Mouse (Mus musculus) small intestine, adult 2 months (tissue): Measurements from ENCODE around the gene Mcam. TPM values are rescaled to one million over a fixed set of nuclear protein-coding genes. Genes with fewer than 3 reads are reported as not detected.

Experiments used
- H3K27ac ChIP-seq: fragments of 200-500 bp; 2 replicates; pipeline ENCODE4 v1.5.1; 2012; ENCODE audit warnings: low read depth, low read length, control low read depth, inconsistent platforms; ENCODE audit not compliant: insufficient read depth
- H3K27me3 ChIP-seq: fragments of 200-500 bp; 2 replicates; pipeline ENCODE4 v1.6.1; 2012; ENCODE audit warnings: mild to moderate bottlenecking, moderate library complexity, low read length, inconsistent platforms; ENCODE audit not compliant: control insufficient read depth, insufficient read depth
- H3K36me3 ChIP-seq: fragments of 200-500 bp; 2 replicates; pipeline ENCODE4 v1.6.1; 2012; ENCODE audit warnings: mild to moderate bottlenecking, low read length, control low read depth, inconsistent platforms; ENCODE audit not compliant: control insufficient read depth, insufficient read depth
- H3K4me1 ChIP-seq: fragments of 200-500 bp; 2 replicates; pipeline ENCODE4 v1.6.1; 2012; ENCODE audit warnings: low read length, inconsistent platforms, mixed read lengths; ENCODE audit not compliant: control insufficient read depth, insufficient read depth, insufficient read length
- H3K4me3 ChIP-seq: fragments of 200-500 bp; 2 replicates; pipeline ENCODE4 v1.5.1; 2012; ENCODE audit warnings: low read depth, mild to moderate bottlenecking, control low read depth, inconsistent platforms, low read length, moderate library complexity
- CTCF ChIP-seq: fragments of 200-500 bp; IDR thresholded peaks from 2 replicates; pipeline ENCODE4 v1.5.1; 2012; ENCODE audit warnings: low read depth, mild to moderate bottlenecking, control low read depth, inconsistent platforms, low read length, moderate library complexity, mixed read lengths; ENCODE audit not compliant: insufficient replicate concordance, insufficient read length; ENCODE audit errors: extremely low read depth
- POLR2A ChIP-seq: fragments of 200-500 bp; IDR thresholded peaks from 2 replicates; pipeline ENCODE4 v1.6.1; 2012; ENCODE audit warnings: low read depth, mild to moderate bottlenecking, control low read depth, inconsistent platforms, low read length, moderate library complexity
- WGBS: fragments of 180-500 bp; shearing (Covaris S2); methylation state at CpG from one replicate; pipeline ENCODE4 v1.1.7; 2018; 5-methylcytosine and 5-hydroxymethylcytosine counted together
- polyA plus RNA-seq: library from polyadenylated mRNA; depleted of rRNA; stranded (reverse); fragments of >200 nt; gene quantifications from 2 replicates; pipeline ENCODE4 v1.2.3, GENCODE M21; 2012

Mcam gene
- polyA plus RNA-seq, 1 experiment = 14.2 TPM

DNA sequence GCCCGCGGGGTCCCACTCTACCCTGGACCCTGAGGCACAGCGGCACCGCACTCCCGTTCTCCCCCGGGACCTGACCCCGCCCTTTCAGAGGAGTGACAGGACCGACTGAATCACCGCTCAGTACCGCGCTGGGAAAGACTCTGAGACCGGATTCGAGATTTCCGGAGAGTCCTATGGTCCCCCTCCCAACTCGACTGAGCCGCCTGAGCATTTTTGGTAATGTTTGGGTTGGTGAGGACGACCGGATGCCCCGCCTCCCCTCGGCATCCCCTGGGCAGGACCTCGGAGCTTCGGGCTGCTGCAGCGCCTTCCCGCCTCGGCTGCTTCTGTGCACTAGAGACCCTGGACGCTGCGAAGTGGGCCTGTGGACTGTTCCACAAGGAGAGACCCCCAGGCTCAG lies 4.2 kb upstream of the Mcam start:
- Histone ChIP-seq H3K27ac (peak overlapping the region; percentile 75), H3K36me3 (no peaks in the 10 kb centered on the region), H3K4me1 (peaks cover 25% of the 10 kb centered on the region), H3K27me3 (peaks cover 26% of the 10 kb centered on the region), H3K4me3 (peak overlapping the region; percentile 58)
- under 1% methylated on average over 27 of the region's 27 CpGs for WGBS
- TF ChIP-seq POLR2A (no peak; the same call in 1 of the 2 replicates), CTCF (no peak)

GRCm38 (mm10) chr9:44130581-44131275 lies 3.5 kb upstream of the Mcam start:
- Histone ChIP-seq H3K27ac (peak overlapping the region; percentile 74), H3K27me3 (peaks cover 32% of the 10 kb centered on the region), H3K4me3 (peak overlapping the region; percentile 58; the same call in 1 of the 2 replicates), H3K36me3 (no peaks in the 10 kb centered on the region), H3K4me1 (peaks cover 28% of the 10 kb centered on the region)
- TF ChIP-seq CTCF (no peak), POLR2A (no peak)
- 33% methylated on average over 19 of the region's 19 CpGs for WGBS

DNA sequence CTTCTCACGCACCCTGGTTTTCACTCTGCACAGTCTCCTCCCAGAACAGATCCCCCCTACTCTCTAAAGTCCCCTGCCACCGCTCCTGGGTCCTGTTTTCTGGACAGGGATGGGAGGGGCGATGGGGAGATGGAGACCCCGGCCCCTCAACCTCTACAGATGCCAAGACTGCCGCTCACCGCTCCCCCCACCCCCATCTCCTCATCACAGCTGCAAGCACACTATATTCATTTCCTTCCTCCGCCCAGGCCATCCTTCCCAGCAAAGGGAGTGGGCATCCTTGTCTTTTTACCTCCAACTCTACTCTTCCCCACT lies 3.0 kb upstream of the Mcam start:
- Histone ChIP-seq H3K36me3 (no peaks in the 10 kb centered on the region), H3K4me3 (no peak overlapping the region), H3K27ac (peak overlapping the region; percentile 19; the same call in 1 of the 2 replicates), H3K4me1 (peaks cover 28% of the 10 kb centered on the region), H3K27me3 (peaks cover 32% of the 10 kb centered on the region)
- TF ChIP-seq CTCF (no peak), POLR2A (no peak)
- WGBS = 66% methylated on average over 7 of the region's 7 CpGs

DNA sequence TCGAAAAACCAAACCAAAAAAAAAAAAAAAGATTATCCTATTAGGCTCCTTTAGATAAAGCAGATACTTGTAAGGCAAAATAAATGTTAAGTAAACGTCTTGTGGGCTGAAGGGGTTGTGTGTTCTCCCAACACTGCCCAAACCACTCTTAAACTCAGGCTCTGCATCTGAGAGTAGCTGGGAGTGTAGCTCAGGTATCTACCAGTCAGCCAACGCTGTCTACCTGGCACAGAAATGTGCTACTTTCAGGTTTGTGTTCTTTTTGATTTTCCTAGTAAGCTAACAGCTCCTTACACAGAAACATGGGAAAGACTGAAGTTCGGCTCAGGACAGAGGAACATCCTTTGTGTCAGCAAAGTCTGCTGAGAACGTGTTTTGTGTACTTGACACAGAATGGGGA lies 2.1 kb upstream of the Mcam start:
- Histone ChIP-seq H3K4me1 (peaks cover 26% of the 10 kb centered on the region), H3K27ac (no peak overlapping the region), H3K27me3 (peaks cover 32% of the 10 kb centered on the region), H3K36me3 (no peaks in the 10 kb centered on the region), H3K4me3 (no peak overlapping the region)
- TF ChIP-seq CTCF = no peak
- WGBS = 73% methylated on average over 5 of the region's 5 CpGs

DNA sequence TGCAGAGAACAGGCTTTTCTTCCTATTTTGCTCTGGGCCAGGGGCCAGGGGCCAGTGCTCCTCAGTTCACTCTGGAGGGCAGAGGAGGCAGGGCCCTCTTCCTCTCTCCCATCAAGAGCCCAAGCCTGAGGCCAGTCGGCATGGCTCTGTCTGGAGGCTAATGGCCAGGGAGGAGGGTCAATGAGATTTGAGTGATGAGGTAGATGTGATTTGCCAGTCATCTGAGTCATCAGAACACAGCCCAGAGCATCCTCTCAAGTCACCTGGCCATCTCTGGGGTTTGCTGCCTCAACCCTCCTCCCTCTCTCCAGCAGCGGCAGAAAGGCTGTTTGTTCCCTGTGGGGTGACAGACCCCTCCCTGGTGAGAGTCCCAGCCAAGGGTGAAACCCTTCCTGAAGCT lies 982 bp upstream of the Mcam start:
- WGBS = 23% methylated on average over 2 of the region's 2 CpGs
- Histone ChIP-seq H3K36me3 (no peaks in the 10 kb centered on the region), H3K27me3 (peaks cover 32% of the 10 kb centered on the region), H3K27ac (peak overlapping the region; percentile 74), H3K4me1 (peaks cover 20% of the 10 kb centered on the region), H3K4me3 (peak overlapping the region; percentile 3; the same call in 1 of the 2 replicates)
- no peak for TF ChIP-seq CTCF
- TF ChIP-seq POLR2A = no peak

- H3K36me3 ChIP-seq = no peaks in the 10 kb centered on the region
- peaks cover 32% of the 10 kb centered on the region for H3K27me3 ChIP-seq
- peak overlapping the region; percentile 69 for H3K27ac ChIP-seq
- TF ChIP-seq CTCF (no peak), POLR2A (no peak)
- H3K4me3 ChIP-seq = peak overlapping the region; percentile 73
- peaks cover 13% of the 10 kb centered on the region for H3K4me1 ChIP-seq
- WGBS = 3% methylated on average over 49 of the region's 49 CpGs
Measured at GRCm38 (mm10) chr9:44134851-44135730, 822 bp downstream of the Mcam start.

DNA sequence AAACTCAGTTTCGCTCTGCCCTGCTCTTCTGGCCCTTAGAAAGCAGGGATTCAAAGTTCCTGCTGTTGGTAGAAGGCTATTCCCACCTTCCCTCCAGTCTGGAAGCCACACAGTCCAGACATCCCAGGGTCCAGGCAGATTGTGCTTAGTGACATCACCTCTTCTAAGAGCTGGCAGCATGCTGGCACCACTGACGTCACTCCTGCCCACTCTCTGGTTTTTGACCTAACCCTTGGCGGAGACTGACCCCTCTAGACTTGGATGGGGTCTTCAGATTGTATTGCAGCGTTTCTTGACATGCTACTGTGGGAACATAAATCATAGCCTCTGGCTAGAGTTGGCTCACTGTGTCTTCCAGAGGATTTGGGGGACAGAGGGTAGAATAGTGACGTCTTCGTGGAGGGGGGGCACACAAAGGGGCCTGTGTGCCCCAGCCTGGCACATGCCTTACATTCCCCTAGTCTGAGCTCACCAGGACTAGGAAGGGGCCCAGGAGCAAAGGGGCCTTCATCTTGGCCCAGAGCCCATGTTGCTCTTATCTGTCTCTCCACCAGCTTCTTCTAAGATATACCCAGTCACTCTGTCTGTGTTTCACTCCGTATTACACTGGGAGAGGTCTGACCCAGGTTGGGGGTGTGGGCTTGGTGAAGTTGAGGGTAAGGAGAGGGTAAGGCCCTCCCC lies 1.6 kb downstream of the Mcam start:
- peak overlapping the region; percentile 69; the same call in 1 of the 2 replicates for H3K27ac ChIP-seq
- peak overlapping the region; percentile 73 for H3K4me3 ChIP-seq
- WGBS = 50% methylated on average over 7 of the region's 7 CpGs
- TF ChIP-seq POLR2A (no peak), CTCF (no peak)
- peaks cover 7% of the 10 kb centered on the region for H3K4me1 ChIP-seq
- H3K27me3 ChIP-seq = peaks cover 32% of the 10 kb centered on the region
- H3K36me3 ChIP-seq = no peaks in the 10 kb centered on the region
